Mouse (Mus musculus): ENCODE measurements around the gene Acbd5. TPM values are rescaled to one million over a fixed set of nuclear protein-coding genes. Genes with fewer than 3 reads are reported as not detected.

Acbd5 gene
- total RNA-seq, 2 experiments from 2014 or later, result 31.9 to 36.9 TPM

GRCm38 (mm10) chr2:23052523-23052922 lies 15.4 kb upstream of the Acbd5 start:
- DNase-seq (ENCODE audit: low spot score in 2 of 2), result no peak

GRCm38 (mm10) chr2:23068370-23068737 lies 387 bp downstream of the Acbd5 start:
- peak in 1 of 2 experiments; percentile 19 for DNase-seq (ENCODE audit: low spot score in 2 of 2)

DNA sequence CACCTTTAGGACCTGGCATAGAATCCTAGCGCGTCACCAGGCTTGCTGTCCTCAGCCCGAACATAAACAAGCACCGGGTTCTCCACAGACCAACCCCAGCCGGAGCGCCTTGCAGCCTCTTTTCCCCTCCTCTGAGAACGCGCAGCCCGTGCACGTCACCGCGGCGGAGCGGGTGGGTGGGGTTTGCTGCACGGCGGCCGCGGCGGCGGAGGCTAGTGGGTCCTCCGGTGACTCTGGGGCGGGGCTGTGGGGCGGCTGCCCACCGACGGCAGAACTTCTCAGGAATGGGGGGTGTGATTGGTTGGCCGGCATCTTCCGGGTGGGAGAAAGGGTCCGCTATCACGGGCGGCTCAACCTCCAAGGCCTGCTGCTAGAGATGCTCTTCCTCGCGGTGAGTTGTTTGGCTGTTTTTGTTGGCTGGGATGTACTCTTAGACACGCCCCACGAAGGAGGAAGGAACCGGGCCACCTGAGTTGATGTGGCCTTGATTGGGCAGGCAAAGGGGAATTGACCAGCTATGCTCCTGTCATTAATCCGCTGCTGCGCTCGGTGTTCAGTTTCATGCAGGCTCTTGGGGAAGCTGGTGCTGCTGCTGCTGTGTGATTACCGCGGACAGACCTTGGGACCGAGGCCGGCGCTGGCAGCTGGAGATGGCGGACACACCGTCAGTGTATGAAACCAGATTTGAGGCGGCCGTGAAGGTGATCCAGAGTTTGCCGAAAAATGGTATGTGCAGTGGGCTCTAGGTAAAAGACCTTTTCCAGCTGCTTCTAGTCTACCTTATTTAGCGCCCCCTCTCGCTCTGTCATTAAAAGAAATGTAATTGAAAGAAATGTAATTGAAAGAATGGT lies 1.2 kb downstream of the Acbd5 start:
- DNase-seq (ENCODE audit: low spot score in 2 of 2), result peak; percentile 90 to 93

- DNase-seq (ENCODE audit: low spot score in 2 of 2), result no peak
These were observed 2.5 kb downstream of the Acbd5 start for GRCm38 (mm10) chr2:23070491-23070890.

DNA sequence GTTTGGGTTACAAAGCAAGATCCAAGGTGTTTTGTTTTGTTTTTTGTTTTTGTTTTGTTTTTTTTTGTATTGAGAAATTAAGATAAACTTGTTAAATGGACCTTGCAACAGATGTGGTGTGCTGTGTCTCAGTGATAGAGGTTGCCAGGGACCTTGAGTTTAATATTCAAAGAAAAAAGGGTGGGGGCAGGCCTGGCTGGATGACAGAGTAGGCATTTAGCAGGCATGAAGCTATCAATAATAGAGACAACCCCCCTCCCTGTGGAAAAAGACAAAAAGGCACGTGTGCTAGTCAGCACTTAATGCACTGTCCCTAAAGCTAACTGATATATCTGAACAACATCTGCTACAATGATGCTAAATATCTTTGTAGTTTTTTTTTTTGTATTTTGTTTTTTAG lies 3.4 kb downstream of the Acbd5 start:
- no peak for DNase-seq (ENCODE audit: low spot score in 2 of 2)

- DNase-seq (ENCODE audit: low spot score in 2 of 2), result no peak
These were observed 7.9 kb downstream of the Acbd5 start for GRCm38 (mm10) chr2:23075846-23076245.

DNA sequence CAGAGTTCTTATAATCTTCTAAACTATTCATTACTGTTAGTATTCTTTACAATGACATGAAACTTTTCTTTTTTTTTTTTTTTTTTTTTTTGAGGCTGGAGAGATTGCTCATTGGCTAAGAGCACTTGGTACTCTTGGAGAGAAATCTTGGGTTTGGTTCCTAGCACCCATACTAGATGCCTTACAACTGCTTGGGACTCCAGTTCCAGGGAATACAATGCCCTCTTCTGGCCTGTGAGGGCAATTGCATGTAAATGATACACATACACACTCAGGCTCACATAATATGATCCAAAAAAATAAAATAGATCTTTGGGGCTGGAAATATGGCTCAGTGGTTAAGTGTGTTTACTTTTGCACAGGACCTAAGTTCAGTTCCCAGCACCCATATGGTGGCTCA lies 8.8 kb downstream of the Acbd5 start:
- DNase-seq (ENCODE audit: low spot score in 2 of 2), result no peak

DNA sequence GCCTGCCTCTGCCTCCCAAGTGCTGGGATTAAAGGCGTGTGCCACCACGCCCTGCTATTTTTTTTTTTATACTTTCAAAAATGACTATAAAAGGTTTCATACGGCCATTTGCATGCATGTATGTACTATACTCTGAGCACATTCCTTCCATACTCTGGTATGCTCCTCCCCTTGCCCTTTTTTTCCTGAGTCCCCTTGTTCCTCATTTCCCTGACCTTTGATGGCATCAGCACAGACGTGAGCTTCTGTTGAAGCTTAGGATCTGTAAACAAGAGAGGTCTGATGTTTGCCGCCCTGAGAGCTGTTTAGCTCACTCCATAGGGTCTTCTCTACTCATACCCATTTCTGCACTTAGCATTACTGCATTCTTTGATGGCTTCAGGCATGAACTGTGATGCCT lies 9.7 kb downstream of the Acbd5 start:
- DNase-seq (ENCODE audit: low spot score in 2 of 2), result no peak

DNA sequence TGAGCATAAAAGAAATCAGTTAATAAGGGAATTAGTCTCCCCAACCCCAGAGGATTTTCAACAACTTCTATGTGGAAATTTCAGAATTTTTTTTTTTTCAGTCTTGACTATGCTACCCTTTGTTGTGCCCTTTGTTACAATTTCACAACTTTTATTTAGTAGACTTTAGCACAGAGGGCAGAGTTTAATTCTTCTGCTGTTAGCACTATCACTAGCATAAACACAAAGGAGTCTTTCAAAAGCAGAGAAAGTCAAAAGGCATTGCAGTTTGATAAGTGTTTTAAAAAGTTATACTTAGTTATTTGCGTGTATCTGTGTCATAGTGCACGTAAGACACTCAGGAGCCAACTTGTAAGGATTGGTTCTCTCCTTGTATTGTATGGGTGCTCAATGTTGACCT lies 10.6 kb downstream of the Acbd5 start:
- DNase-seq (ENCODE audit: low spot score in 2 of 2), result no peak

DNA sequence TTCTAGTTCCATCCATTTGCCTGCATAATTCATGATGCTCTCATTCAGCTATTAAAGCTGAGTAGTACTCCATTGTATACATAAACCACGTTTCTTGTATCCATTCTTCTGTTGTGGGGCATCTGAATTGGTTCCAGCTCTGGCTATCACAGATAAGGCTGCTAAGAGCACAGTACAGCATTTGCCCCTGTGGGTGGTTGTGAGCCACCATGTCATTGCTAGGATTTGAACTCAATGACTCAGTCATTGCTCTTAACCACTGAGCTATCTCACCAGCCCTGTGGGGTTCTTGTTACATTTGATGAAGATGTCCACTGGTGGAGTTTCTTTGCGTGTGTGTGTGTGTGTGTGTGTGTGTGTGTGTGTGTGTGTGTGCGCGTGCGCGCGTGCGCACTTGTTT lies 16.6 kb downstream of the Acbd5 start:
- DNase-seq (ENCODE audit: low spot score in 2 of 2), result no peak

- peak in 1 of 2 experiments; percentile 10 for DNase-seq (ENCODE audit: low spot score in 2 of 2)
These were observed 24.2 kb downstream of the Acbd5 start for GRCm38 (mm10) chr2:23092216-23092615.

DNA sequence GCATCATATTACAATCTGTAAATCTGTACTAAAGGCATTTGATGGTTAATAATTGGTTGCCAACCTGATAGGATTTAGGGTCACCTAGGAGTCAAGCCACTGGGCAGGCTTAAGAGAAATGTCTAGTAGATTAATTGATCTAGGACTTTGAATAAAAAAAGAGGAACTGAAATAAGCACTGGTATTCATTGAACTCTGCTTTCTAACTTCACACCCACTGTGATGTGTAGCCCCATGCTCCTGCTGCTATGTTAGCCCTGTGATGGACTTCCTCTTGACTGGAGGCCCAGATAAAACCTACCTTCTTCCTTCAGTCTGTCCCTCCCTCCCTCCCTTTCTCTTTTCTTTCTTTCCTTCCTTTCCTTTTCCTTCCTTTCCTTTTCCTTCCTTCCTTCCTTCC lies 29.1 kb downstream of the Acbd5 start:
- no peak for DNase-seq (ENCODE audit: low spot score in 2 of 2)

- no peak for DNase-seq (ENCODE audit: low spot score in 2 of 2)
These were observed 34.3 kb downstream of the Acbd5 start for GRCm38 (mm10) chr2:23102266-23102665.

DNA sequence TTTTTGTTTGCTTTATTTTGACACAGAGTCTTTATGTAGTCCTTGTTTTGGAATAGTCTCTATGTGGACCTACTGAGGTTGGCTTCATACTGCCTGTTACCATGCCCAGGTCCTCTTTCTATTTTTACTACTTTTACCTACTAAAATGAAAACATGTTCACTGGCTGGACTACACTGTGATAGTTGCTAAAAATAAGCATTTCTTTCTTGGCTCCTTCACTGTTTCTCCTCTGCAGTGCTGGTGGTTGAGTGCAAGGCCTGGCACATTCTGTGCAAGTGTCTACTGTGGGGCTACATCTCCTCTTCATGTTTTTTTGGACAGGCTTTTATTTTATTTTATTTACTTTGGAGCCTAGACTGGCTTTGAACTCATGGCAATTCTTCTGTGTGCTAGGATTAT lies 51.6 kb downstream of the Acbd5 start:
- no peak for DNase-seq (ENCODE audit: low spot score in 2 of 2)

DNA sequence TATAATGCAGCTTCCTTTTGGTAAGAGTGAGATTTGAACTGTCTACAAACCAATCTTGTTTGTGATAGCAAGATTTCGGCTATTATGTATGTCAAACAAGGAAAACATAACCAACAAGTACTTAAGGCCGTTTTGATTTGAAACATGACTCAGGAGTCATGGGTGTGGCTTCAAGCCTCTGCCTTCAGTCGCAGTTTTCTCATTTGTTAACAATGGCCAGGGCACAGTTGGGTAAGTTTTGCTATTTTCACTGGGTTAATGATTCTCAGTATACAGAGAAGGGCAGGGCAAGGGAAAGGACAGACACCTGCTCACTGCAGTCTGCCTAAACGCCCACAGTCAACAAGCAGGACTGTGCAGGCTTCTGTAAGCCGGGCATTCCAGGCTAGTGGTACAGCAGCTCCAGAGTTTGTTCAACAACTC lies 87.2 kb downstream of the Acbd5 start:
- DNase-seq (ENCODE audit: low spot score in 2 of 2), result no peak

- peak; percentile 96 to 98 for DNase-seq (ENCODE audit: low spot score in 2 of 2)
These were observed 88.0 kb downstream of the Acbd5 start, which contains the start of the genes Mastl and Yme1l1 for GRCm38 (mm10) chr2:23155777-23156607. Gene Mastl, minus strand, starts transcription at chr2:23156024. Gene Yme1l1, plus strand, starts transcription at chr2:23156369.

DNA sequence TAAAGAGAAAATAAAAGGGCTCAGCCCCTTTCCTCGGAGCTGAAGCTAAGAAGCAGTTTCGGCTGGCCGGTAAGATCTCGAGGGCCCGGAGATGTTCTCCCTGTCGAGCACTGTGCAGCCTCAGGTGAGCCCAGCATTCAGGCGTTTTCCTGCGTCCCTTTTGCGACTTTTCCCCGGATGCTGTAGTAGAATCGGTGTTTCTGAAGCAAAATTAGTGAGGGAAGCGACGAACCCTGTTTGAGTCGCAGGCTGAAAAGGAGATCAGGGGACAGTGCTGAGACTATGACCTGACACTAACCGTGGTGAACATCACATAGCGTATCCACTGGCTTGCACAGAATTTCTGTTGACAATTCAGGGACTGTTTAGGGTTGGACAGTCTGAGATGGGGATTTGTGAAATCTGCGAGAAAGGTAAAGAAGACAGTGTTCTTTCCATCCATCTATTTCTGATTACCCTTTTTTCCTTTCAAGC lies 88.7 kb downstream of the Acbd5 start:
- DNase-seq (ENCODE audit: low spot score in 2 of 2), result no peak

Other genes starting within 250 kb of the Acbd5 start
- gene Pdss1, start 172.6 kb upstream of the Acbd5 start, total RNA-seq (2021), result 10 to 100 TPM; 14.9 to 20.3 TPM
- 10 to 100 TPM; 46.1 to 47.3 TPM for gene Abi1, start 27.9 kb upstream of the Acbd5 start, total RNA-seq (2021)
- gene Mastl, start 87.9 kb downstream of the Acbd5 start, total RNA-seq (2021), result 1 to 10 TPM; 5.8 to 6.5 TPM
- gene Yme1l1, start 88.2 kb downstream of the Acbd5 start, total RNA-seq (2021), result 10 to 100 TPM; 81.9 to 92.3 TPM
- gene 4931423N10Rik, start 139.3 kb downstream of the Acbd5 start, total RNA-seq (2021), result not detected